Mouse (Mus musculus) spleen, postnatal 14 days (tissue): ENCODE measurements around the gene Cyp27a1.

Source experiments
- DNase-seq, 2 experiments: peaks; one replicate each; pipeline ENCODE4 v3.0.0; 2021 to 2022; ENCODE audit warnings: low spot score in 2 of 2

Cyp27a1 gene

DNA sequence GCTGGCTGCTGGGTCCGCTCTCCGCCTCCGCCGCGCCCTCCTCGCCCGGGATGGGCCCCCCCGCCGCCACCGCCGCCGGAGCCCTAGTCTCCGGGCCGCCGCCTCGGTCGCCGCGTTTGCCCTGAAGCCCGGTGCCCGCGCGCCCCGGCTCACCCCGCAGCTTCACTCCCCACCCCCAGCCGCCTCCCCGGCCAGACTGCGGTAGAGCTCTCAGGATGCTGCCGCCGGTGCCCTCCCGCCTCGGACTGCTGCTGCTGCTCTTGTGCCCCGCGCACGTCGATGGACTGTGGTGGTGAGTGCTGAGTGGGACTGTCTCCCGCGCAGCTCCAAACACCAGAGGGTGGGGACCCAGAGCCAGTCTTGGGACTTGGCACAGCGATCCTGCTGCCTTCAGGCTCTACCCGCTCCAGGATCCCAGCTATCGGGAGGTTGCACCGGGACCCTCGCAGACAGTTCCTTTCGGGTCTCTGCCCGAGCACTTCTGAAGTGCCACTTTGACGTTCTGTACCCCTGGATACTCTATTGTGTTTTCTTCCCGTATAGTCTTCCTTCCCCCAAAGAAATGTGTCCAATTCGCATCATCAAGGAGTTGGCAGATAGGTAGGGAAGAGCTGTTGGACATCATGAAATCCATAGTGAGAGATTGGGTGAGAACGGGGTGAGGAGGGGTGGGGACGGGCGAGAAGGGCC is 58.7 kb downstream of the Cyp27a1 start:
- no peak for DNase-seq

DNA sequence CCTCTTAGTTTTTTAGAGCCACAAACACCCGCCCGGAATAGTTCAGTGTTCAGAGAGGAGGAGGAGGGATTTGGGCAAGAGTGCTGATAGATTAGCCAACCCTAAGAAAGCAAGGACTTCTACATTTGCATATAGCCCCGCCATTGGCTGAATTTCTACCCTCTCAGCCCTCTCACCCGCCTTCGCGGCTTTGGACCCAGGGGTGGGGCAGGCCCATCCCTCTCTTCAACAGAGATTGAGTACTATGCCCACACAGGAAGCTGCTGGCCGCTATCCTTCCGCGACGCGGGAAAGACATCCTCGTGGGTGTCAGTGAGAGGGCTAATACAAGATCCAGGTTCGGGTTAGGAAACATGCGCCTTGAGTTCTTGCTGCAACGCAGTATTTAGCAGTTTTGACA is 59.8 kb downstream of the Cyp27a1 start:
- peak in 1 of 2 experiments; percentile 43 for DNase-seq

DNA sequence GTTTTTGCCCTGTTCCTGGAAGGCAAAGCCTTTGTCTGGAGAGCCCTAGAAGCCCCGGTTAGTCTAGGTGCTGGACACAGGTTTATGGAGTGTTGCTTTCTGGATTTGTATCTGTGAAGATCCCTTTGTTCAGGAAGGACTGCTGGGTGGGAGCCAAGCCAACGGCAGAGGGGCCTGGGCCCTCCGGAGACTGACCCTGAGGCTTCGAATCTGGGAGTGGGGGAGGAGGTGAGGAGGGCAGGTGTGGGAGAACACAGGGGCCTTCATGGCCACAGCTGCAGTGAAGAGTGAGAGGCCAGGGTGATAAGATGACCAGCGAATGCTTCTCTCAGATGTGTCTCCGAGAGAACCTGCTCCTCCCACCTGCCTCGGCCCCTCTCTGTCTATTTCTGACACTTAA is 60.7 kb downstream of the Cyp27a1 start:
- no peak for DNase-seq

DNA sequence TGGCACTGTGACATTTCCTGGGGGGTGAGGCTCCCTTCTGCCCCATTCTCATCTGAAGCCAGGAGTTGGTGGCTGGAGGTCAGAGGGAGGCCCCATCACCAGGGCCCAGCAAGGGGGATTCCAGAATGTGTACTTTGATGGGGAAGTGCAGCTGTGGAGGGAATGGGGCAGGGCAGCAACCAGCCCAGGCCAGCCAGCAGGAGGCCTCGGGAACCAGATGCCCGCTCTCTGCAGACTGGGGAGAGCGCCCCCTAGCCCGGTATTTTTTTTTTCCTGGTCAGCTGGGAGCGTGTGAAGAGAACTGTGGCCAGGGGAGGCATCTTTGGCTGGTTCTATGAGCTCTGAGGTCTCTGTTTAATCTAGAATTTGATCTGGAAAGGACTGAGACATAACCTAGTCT is 62.4 kb downstream of the Cyp27a1 start:
- DNase-seq, result no peak

DNA sequence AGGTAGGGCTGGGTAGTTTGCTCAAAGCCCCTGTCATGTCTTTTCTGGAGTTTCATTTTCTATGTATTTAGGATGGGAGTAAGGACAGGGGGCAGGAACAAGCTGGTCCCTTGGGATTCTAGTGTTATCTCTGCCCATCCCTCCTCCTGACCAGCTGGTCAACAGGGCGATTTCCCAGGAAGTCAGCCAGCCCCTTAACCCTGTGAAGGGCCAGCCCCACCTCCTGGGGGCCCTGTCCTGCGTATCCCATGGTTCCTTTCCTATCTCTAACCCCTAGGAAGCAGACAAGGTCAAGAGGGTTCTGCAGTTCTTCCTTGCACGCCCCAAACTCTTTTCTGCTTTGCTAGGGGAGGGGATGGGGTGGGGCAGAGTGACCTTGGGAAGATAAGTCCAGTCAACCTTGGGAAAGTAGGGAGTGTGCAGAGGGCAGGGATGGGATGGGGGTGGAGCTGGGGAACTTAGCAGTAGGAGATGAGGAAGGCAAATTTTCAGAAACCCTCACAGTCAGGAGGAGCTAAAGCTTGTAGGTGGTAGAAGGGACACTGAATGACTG is 65.6 kb downstream of the Cyp27a1 start:
- DNase-seq, result no peak

DNA sequence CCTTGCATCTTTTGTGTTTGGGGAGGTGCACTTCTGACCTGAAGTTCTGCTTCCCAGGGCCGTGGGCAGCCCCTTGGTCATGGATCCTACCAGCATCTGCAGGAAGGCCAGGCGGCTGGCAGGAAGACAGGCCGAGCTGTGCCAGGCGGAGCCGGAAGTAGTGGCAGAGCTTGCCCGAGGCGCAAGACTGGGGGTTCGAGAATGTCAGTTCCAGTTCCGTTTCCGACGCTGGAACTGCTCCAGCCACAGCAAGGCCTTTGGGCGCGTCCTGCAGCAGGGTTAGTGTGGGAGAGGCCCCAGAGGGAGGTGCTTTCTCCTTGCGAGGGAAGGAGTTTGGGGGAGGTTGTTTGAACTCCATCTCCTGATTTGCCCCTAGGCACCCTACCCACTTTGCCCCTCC is 68.7 kb downstream of the Cyp27a1 start:
- no peak for DNase-seq

DNA sequence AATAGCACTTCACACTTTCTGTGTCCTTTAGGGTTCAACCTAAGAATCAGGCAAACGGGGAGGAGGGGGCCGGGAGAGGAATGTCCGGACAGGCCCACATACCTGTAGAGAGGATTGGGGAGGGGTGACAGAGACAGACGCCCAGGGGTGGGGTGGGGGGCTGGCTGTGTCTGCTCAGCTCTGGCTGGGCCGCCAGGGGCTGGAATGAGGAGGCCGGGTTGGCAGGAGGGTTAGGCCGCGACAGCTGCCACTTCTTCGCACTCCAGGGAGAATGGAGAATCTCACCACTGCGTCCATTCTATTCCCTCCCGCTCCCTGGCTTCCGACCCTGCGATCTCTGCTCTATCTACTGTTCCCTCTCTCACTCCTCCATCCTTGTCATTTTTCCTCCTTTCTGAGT is 70.2 kb downstream of the Cyp27a1 start:
- DNase-seq, result no peak

DNA sequence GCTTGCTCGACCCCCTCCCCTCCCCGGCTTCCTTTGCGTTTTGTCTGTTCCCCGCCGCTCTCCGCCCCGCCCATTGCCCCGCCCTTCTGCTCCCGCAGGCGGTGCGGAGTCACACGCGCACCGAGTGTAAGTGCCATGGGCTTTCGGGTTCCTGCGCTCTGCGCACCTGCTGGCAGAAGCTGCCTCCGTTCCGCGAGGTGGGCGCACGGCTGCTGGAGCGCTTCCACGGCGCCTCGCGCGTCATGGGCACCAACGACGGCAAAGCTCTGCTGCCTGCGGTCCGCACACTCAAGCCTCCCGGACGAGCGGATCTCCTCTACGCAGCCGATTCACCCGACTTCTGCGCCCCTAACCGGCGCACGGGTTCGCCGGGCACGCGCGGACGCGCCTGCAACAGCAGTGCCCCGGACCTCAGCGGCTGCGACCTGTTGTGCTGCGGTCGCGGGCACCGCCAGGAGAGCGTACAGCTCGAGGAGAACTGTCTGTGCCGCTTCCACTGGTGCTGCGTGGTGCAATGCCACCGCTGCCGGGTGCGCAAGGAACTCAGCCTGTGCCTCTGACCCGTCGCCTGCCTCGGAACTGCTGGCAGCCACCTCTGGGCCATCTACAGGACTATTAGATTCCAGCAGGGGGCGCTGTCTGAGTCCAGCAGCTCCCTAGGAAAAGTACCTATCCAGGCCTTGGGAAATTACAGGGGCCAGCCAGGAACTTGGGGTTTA is 70.8 kb downstream of the Cyp27a1 start:
- DNase-seq, result no peak
